Mouse (Mus musculus) macrophage (primary cell): ENCODE data around the gene Gcc2. TPM values are rescaled to one million over a fixed set of nuclear protein-coding genes. Genes with fewer than 3 reads are reported as not detected.
"Not testable (repeated sequence)": the region's sequence is repeated elsewhere in the genome, so short reads cannot be mapped to it uniquely, and the experiment has no call there.

Experiments used
- H3K27ac ChIP-seq: fragments of 350-480 bp; formaldehyde crosslinking; 2 replicates; pipeline ENCODE4 v1.9.0; 2021
- H3K36me3 ChIP-seq: fragments of 350-480 bp; formaldehyde crosslinking; 2 replicates; pipeline ENCODE4 v1.9.0; 2021; ENCODE audit errors: inconsistent target
- H3K4me3 ChIP-seq: fragments of 350-480 bp; formaldehyde crosslinking; 2 replicates; pipeline ENCODE4 v1.9.0; 2021; ENCODE audit errors: inconsistent target
- H3K79me2 ChIP-seq: fragments of 350-480 bp; formaldehyde crosslinking; 2 replicates; pipeline ENCODE4 v1.9.0; 2021; ENCODE audit errors: inconsistent target
- WGBS: methylation state at CpG from one replicate; pipeline ENCODE4 v1.1.7; 2026; ENCODE audit warnings: inconsistent platforms; ENCODE audit not compliant: missing documents; 5-methylcytosine and 5-hydroxymethylcytosine counted together
- polyA plus RNA-seq: library from polyadenylated mRNA; stranded (reverse); fragments of 250-400 nt; gene quantifications from 3 replicates; pipeline ENCODE4 v1.2.4, GENCODE M21; 2018; ENCODE audit warnings: inconsistent platforms

The Gcc2 gene
- polyA plus RNA-seq, 1 experiment from 2014 or later = 28.5 TPM

- H3K79me2 ChIP-seq, H3K36me3 ChIP-seq, H3K4me3 ChIP-seq, H3K27ac ChIP-seq: not testable (repeated sequence)
- WGBS = 80% methylated on average over 25 of the region's 31 CpGs
These were observed 31.1 kb upstream of the Gcc2 start for GRCm38 (mm10) chr10:58223972-58224805.

GRCm38 (mm10) chr10:58224827-58225785 is 30.2 kb upstream of the Gcc2 start, which contains the start of gene AW822073:
TSS of gene AW822073 (minus strand) at chr10:58224930.
- not testable (repeated sequence) for H3K27ac ChIP-seq, H3K79me2 ChIP-seq, H3K4me3 ChIP-seq, H3K36me3 ChIP-seq
- 85% methylated on average over 17 of the region's 18 CpGs for WGBS

- WGBS = 89% methylated on average over 3 of the region's 4 CpGs
- not testable (repeated sequence) for H3K36me3 ChIP-seq, H3K4me3 ChIP-seq, H3K27ac ChIP-seq, H3K79me2 ChIP-seq
These were observed 28.9 kb upstream of the Gcc2 start for GRCm38 (mm10) chr10:58226357-58226756.

- not testable (repeated sequence) for H3K79me2 ChIP-seq, H3K27ac ChIP-seq, H3K4me3 ChIP-seq, H3K36me3 ChIP-seq
- 89% methylated on average over 2 of the region's 6 CpGs for WGBS
These were observed 27.5 kb upstream of the Gcc2 start for GRCm38 (mm10) chr10:58227798-58228197.

DNA sequence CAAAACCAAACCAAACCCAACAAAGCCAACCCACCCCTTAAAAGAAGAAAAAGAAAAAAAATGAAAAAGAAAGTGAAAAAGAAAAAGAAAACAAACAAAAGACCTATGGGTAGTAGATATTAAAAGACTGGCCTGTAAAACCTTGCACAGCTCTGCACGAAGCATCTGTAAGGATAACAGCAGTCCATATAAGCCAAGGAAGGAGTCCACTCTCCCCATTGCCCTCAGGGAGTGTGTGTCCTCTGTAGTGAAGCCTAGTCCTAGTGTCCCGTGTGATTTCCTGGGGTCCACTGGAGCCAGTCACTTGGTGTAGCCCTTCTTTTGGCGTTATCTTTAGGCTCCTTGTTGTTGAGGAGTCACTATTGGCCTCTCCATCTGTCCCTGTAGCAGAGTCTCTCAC is 25.3 kb upstream of the Gcc2 start:
- H3K79me2 ChIP-seq, H3K4me3 ChIP-seq, H3K27ac ChIP-seq, H3K36me3 ChIP-seq: not testable (repeated sequence)
- 45% methylated on average over 3 of the region's 3 CpGs for WGBS

DNA sequence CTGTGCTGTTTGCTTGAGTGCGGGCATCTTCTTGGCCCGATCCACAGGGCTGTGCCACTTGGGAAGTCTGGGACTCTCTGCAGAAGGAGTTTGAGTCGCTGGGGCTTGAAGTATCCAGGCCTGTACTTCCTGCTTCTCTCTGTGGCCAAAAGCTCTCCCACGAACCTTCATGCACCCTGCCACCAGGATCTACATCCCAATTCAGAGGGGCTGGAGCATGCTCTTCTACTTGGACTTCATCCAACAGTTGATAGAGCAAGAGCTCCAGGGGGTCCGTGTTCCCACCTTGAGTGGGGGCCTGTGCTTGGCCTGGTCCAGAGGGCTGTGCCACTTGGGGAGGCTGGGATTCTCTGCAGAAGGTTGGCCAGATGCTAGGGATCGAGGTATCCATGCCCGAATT is 24.2 kb upstream of the Gcc2 start:
- H3K4me3 ChIP-seq, H3K36me3 ChIP-seq, H3K27ac ChIP-seq, H3K79me2 ChIP-seq: not testable (repeated sequence)
- 82% methylated on average over 5 of the region's 7 CpGs for WGBS

DNA sequence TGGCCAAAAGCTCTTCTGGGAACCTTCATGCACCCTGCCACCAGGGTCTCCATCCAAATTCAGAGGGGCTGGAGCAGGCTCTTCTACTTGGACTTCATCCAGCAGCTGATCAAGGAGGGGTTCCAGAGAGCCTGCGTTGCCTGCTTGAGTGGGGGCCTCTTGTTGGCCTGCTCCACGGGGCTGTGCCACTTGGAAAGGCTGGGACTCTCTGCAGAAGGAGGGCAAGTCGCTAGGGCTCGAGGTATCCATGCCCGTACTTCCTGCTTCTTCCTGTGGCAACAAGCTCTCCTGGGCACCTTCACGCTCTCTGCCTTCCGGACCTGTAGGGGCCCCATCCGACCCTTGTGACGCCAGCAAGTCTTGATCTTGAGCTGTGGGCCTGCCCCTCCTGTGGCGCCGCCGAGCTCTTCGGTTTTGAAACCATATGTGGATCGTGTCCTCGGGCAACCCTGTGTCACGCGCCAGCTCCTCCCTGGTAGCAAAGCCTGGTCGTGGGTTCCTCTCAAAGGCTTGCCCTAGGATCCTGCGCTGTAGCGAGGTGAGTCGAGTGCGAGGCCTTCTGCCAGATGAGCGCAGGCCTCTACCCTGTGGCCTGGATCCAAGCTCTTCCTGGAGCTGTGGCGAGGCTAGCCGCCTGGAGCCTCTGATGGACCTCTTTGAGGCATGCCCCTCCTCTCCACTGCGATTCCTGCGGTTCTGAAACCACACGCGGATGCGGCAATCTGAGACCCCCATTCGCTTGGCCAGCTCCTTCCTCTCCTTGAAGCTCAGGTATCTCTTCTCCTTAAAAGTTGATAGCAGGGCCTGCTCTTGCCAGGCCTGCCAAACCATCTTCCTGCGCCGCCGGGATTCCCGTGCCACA is 23.3 kb upstream of the Gcc2 start:
- 89% methylated on average over 23 of the region's 35 CpGs for WGBS
- not testable (repeated sequence) for H3K27ac ChIP-seq, H3K79me2 ChIP-seq, H3K4me3 ChIP-seq, H3K36me3 ChIP-seq

DNA sequence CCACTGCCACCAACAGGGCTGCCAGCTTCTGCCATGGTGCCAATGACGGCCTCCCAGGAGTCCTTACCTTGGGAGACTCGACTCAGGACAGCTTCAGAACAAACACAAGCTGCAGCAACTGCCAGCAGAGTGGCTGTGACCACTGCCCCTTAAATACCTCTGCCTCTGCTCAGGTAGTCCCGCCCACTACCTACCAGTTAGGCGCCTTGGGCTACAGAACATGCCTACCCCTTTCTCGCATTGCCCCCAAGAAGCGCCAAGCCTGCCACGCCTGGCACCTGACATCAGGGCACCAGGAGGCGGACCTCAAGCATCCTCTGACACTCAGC is 22.7 kb upstream of the Gcc2 start, which contains the start of gene Duxf3:
Gene Duxf3 (minus strand): TSS at position 35 of the 329 bp plus-strand sequence.
- WGBS = 90% methylated on average over 4 of the region's 8 CpGs
- H3K36me3 ChIP-seq, H3K79me2 ChIP-seq, H3K4me3 ChIP-seq, H3K27ac ChIP-seq: not testable (repeated sequence)

DNA sequence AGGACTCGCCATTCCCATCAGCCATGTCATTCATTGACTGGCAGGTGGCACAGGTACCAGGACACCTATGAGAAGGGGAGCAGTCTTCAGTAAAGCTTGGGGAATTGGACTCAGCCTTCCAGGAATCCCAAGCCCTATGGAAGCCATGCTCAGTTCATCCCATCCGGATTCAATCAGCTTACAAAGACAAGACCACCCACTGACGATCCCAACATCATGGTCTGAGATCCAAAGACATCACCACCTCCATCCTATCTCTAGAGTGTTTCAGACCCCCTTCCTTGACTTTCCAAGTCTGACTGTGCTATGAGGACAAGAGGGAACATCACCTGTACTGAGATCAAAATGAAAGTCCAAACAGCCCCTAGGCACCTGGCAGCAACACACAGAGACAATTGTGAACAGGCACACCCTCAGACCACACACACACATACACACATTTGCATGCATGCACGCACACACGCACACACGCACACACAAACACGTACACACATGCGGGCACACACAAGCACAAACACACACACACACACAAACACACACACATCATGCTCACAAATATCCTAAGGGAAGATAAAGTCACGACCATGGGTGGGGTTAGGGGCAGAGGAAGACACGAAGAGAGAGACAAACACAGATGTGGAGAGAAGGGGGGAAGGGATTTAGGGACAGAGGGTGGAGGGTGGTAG is 22.1 kb upstream of the Gcc2 start:
- not testable (repeated sequence) for H3K4me3 ChIP-seq, H3K36me3 ChIP-seq, H3K27ac ChIP-seq, H3K79me2 ChIP-seq
- 91% methylated on average over 4 of the region's 10 CpGs for WGBS

- not testable (repeated sequence) for H3K4me3 ChIP-seq, H3K79me2 ChIP-seq, H3K36me3 ChIP-seq, H3K27ac ChIP-seq
These were observed 21.6 kb upstream of the Gcc2 start for GRCm38 (mm10) chr10:58233740-58234121.

DNA sequence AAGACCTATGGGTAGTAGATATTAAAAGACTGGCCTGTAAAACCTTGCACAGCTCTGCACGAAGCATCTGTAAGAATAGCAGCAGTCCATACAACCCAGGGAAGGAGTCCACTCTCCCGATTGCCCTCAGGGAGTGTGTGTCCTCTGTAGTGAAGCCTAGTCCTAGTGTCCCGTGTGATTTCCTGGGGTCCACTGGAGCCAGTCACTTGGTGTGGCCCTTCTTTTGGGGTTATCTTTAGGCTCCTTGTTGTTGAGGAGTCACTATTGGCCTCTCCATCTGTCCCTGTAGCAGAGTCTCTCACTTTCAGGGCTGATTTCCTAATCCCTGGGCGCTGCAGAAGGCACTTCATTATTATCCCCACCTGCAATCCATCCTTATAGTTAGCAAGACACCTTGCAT is 20.3 kb upstream of the Gcc2 start:
- WGBS = 83% methylated on average over 4 of the region's 4 CpGs
- H3K4me3 ChIP-seq, H3K79me2 ChIP-seq, H3K27ac ChIP-seq, H3K36me3 ChIP-seq: not testable (repeated sequence)

DNA sequence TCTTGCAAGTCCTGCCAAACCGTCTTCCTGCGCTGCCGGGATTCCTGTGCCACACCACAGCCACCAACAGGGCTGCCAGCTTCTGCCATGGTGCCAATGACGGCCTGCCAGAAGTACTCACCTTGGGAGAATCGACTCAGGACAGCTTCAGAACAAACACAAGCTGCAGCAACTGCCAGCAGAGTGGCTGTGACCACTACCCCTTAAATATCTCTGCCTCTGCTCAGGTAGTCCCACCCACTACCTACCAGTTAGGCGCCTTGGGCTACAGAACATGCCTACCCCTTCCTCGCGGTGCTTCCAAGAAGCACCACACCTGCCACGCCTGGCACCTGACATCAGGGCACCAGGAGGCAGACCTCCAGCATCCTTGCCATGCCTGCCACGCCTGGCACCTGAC is 18.7 kb upstream of the Gcc2 start, which contains the start of gene Gm4981:
Gene Gm4981 (minus strand): TSS at position 89 of the 400 bp plus-strand sequence.
- WGBS = 91% methylated on average over 10 of the region's 10 CpGs
- Histone ChIP-seq H3K27ac (no peak within 1 kb of the TSS), H3K79me2 (no peaks in the 10 kb centered on the region)

DNA sequence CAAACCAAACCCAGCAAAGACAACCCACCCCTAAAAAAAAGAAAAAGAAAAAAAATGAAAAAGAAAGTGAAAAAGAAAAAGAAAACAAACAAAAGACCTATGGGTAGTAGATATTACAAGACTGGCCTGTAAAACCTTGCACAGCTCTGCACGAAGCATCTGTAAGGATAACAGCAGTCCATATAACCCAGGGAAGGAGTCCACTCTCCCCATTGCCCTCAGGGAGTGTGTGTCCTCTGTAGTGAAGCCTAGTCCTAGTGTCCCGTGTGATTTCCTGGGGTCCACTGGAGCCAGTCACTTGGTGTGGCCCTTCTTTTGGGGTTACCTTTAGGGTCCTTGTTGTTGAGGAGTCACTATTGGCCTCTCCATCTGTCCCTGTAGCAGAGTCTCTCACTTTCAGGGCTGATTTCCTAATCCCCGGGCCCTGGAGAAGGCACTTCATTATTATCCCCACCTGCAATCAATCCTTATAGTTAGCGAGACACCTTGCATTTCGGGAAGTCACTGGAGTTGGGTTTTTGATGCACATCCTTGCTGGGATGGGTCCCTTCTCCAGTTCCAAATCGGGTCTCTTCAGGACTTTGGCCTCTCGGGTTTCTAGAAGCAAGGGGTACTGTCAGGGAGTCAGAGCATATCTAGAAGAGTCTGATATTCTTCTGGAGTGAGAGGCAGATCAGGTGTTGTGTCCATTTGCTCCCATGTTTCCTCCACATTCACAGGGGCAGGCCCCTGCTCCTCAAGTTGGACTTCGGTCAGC is 16.1 kb upstream of the Gcc2 start:
- not testable (repeated sequence) for H3K27ac ChIP-seq, H3K79me2 ChIP-seq, H3K36me3 ChIP-seq, H3K4me3 ChIP-seq
- 89% methylated on average over 7 of the region's 8 CpGs for WGBS

More for the DNA sequence above, 18.7 kb upstream of the Gcc2 start, which contains the start of gene Gm4981:
- Histone ChIP-seq H3K36me3 (no peaks in the 10 kb centered on the region), H3K4me3 (no peak within 1 kb of the TSS)
